ENCODE assay signal across 12 mouse cellular contexts in genomic region chr8:121085561-121085960, GRCm38 (mm10). TPM values are rescaled to one million over a fixed set of nuclear protein-coding genes. Genes with fewer than 3 reads are reported as not detected.
DNase-seq lines count a peak whose midpoint lies in the region; ATAC-seq and TF ChIP-seq lines count a peak whose summit lies in the region.
"Had no signal": no experiment of that assay in that cellular context is flagged by ENCODE, and none has a peak within 500 bp of the region (broad histone marks: within the 10 kb centered on the region; RNA-seq: fewer than 3 reads in every experiment).

No protein-coding gene starts in this region.

- no peak for TF ChIP-seq CTCF in lung, adult 2 months (IDR thresholded peaks at IDR 0.05; ENCODE audit: insufficient read depth, low read length)

- no peaks in the 10 kb centered on the region for H3K4me1 ChIP-seq in lung, adult 2 months (ENCODE audit: control insufficient read depth, insufficient read depth, low read length)
- peaks cover 6% of the 10 kb centered on the region; the same call in 1 of the 2 replicates for H3K4me1 ChIP-seq in embryonic facial prominence, embryonic 14.5 days (ENCODE audit: control insufficient read depth, insufficient read depth, low read length)
- peaks cover 5% of the 10 kb centered on the region for H3K4me1 ChIP-seq in intestine, embryonic 16.5 days (ENCODE audit: control insufficient read depth, insufficient read depth, low read length)
- H3K4me1 ChIP-seq in neural tube, embryonic 15.5 days = peaks cover 31% of the 10 kb centered on the region

- H3K9me3 ChIP-seq in embryonic facial prominence, embryonic 14.5 days (ENCODE audit: control insufficient read depth, low read length) = no peaks in the 10 kb centered on the region
- no peaks in the 10 kb centered on the region for H3K9me3 ChIP-seq in intestine, embryonic 16.5 days (ENCODE audit: control insufficient read depth, low read length)
- H3K9me3 ChIP-seq in neural tube, embryonic 15.5 days (replicated peaks) = no peaks in the 10 kb centered on the region
- H3K9me3 ChIP-seq: limb, embryonic 13.5 days had no signal

- H3K36me3 ChIP-seq in embryonic facial prominence, embryonic 14.5 days (ENCODE audit: control insufficient read depth, insufficient read depth, low read length) = no peaks in the 10 kb centered on the region
- H3K36me3 ChIP-seq in intestine, embryonic 16.5 days (ENCODE audit: control insufficient read depth, insufficient read depth, low read length) = no peaks in the 10 kb centered on the region
- no peaks in the 10 kb centered on the region for H3K36me3 ChIP-seq in neural tube, embryonic 15.5 days
- H3K36me3 ChIP-seq: limb, embryonic 13.5 days had no signal

- peak overlapping the region; percentile 96 for H3K4me3 ChIP-seq in lung, adult 2 months (replicated peaks; ENCODE audit: extremely low read depth, low read depth, low read length)
- H3K4me3 ChIP-seq in embryonic facial prominence, embryonic 14.5 days (ENCODE audit: low read depth, low read length) = peak overlapping the region; percentile 50
- H3K4me3 ChIP-seq in intestine, embryonic 16.5 days (ENCODE audit: low read length) = peak overlapping the region; percentile 62
- H3K4me3 ChIP-seq in neural tube, embryonic 15.5 days (replicated peaks) = no peak overlapping the region

- no peak for ATAC-seq in embryonic facial prominence, embryonic 14.5 days (ENCODE audit: low read depth)
- no peak for ATAC-seq in intestine, embryonic 16.5 days
- no peak for ATAC-seq in neural tube, embryonic 15.5 days (ENCODE audit: low FRiP score)

- peak; percentile 12 for DNase-seq in lung, adult 2 months
- DNase-seq in lung, postnatal 10 days = no peak
- DNase-seq in embryonic facial prominence, embryonic 14.5 days (ENCODE audit: low spot score) = no peak
- DNase-seq in cerebellum, adult 18-20 months = no peak
- DNase-seq in embryo, embryonic 10 days (ENCODE audit: low spot score) = no peak
- DNase-seq: adrenal gland, postnatal 36 days; cerebellum, adult 11-12 months; right cerebral cortex, adult 18-20 months; thymus, postnatal 36 days had no signal

- H3K4me2 ChIP-seq in embryonic facial prominence, embryonic 14.5 days (ENCODE audit: low read depth, low read length) = peak overlapping the region; percentile 95
- H3K4me2 ChIP-seq in intestine, embryonic 16.5 days (ENCODE audit: low read depth, low read length) = peak overlapping the region; percentile 77
- H3K4me2 ChIP-seq in neural tube, embryonic 15.5 days = 0 out of 2 replicates have a peak overlapping the region, but pooled peaks have one; percentile 2

- whole genome bisulfite sequencing in lung, adult 2 months = 43% methylated on average over 3 of the region's 3 CpGs
- WGBS in embryonic facial prominence, embryonic 14.5 days = 63% methylated on average over 3 of the region's 3 CpGs
- 39% methylated on average over 3 of the region's 3 CpGs for WGBS in intestine, embryonic 16.5 days
- 33% methylated on average over 3 of the region's 3 CpGs for WGBS in neural tube, embryonic 15.5 days

- H3K27me3 ChIP-seq in embryonic facial prominence, embryonic 14.5 days (replicated peaks; ENCODE audit: control insufficient read depth, insufficient read depth, low read length) = peaks cover 100% of the 10 kb centered on the region
- H3K27me3 ChIP-seq in intestine, embryonic 16.5 days (replicated peaks; ENCODE audit: control insufficient read depth, insufficient read depth, low read length) = peaks cover 83% of the 10 kb centered on the region
- H3K27me3 ChIP-seq in neural tube, embryonic 15.5 days (replicated peaks) = peaks cover 97% of the 10 kb centered on the region

- H3K27ac ChIP-seq in embryonic facial prominence, embryonic 14.5 days (replicated peaks; ENCODE audit: low read depth, low read length) = no peak overlapping the region
- H3K27ac ChIP-seq in intestine, embryonic 16.5 days (ENCODE audit: low read length) = peak overlapping the region; percentile 90
- H3K27ac ChIP-seq in neural tube, embryonic 15.5 days (replicated peaks) = no peak overlapping the region
- H3K27ac ChIP-seq: limb, embryonic 13.5 days had no signal

- peak overlapping the region; percentile 67 for H3K9ac ChIP-seq in embryonic facial prominence, embryonic 14.5 days (ENCODE audit: low read depth, low read length)
- peak overlapping the region; percentile 89 for H3K9ac ChIP-seq in intestine, embryonic 16.5 days (ENCODE audit: low read depth, low read length)
- H3K9ac ChIP-seq in neural tube, embryonic 15.5 days (replicated peaks) = no peak overlapping the region
- H3K9ac ChIP-seq: limb, embryonic 13.5 days had no signal

- no peak for TF ChIP-seq POLR2A in lung, adult 2 months (IDR thresholded peaks at IDR 0.05; ENCODE audit: borderline replicate concordance, extremely low read depth, low read depth, low read length)

RNA-seq across cellular contexts. Expression of gene Foxf1, which starts 1.4 kb away (rescaled TPM):
- 194 and 406 TPM in 2 replicates for polyA plus RNA-seq in lung, adult 2 months (2012; rRNA removed)
- polyA plus RNA-seq in embryonic facial prominence, embryonic 14.5 days (2014; fragmentation: Nextera tagmentation; extraction: Ambion mirVana) = 7.0 and 7.6 TPM in 2 replicates
- 86.9 and 88.3 TPM in 2 replicates for polyA plus RNA-seq in intestine, embryonic 16.5 days (2015; fragmentation: Nextera tagmentation; extraction: Ambion mirVana)
- 1.6 and 15.7 TPM in 2 replicates for polyA plus RNA-seq in neural tube, embryonic 15.5 days (2015; fragmentation: Nextera tagmentation; extraction: Ambion mirVana)

RNA-seq across cellular contexts. Expression of gene Mthfsd, which starts 22.6 kb away (rescaled TPM):
- 44.7 and 51.6 TPM in 2 replicates for polyA plus RNA-seq in lung, adult 2 months (2012; rRNA removed)
- 46.1 and 56.7 TPM in 2 replicates for polyA plus RNA-seq in embryonic facial prominence, embryonic 14.5 days (2014; fragmentation: Nextera tagmentation; extraction: Ambion mirVana)
- 48.9 TPM in 2 replicates for polyA plus RNA-seq in intestine, embryonic 16.5 days (2015; fragmentation: Nextera tagmentation; extraction: Ambion mirVana)
- 50.6 and 52.5 TPM in 2 replicates for polyA plus RNA-seq in neural tube, embryonic 15.5 days (2015; fragmentation: Nextera tagmentation; extraction: Ambion mirVana)

RNA-seq across cellular contexts. Expression of gene Foxc2, which starts 30.4 kb away (rescaled TPM):
- 1.4 and 1.6 TPM in 2 replicates for polyA plus RNA-seq in lung, adult 2 months (2012; rRNA removed)
- 7.4 and 9.4 TPM in 2 replicates for polyA plus RNA-seq in embryonic facial prominence, embryonic 14.5 days (2014; fragmentation: Nextera tagmentation; extraction: Ambion mirVana)
- 0.20 and 0.22 TPM in 2 replicates for polyA plus RNA-seq in intestine, embryonic 16.5 days (2015; fragmentation: Nextera tagmentation; extraction: Ambion mirVana)
- 3.4 TPM in 2 replicates for polyA plus RNA-seq in neural tube, embryonic 15.5 days (2015; fragmentation: Nextera tagmentation; extraction: Ambion mirVana)

RNA-seq across cellular contexts. Expression of gene Foxl1, which starts 42.2 kb away (rescaled TPM):
- polyA plus RNA-seq in lung, adult 2 months (2012; rRNA removed) = 2.5 and 3.0 TPM in 2 replicates
- 0.32 and 0.96 TPM in 2 replicates for polyA plus RNA-seq in embryonic facial prominence, embryonic 14.5 days (2014; fragmentation: Nextera tagmentation; extraction: Ambion mirVana)
- 5.2 and 5.8 TPM in 2 replicates for polyA plus RNA-seq in intestine, embryonic 16.5 days (2015; fragmentation: Nextera tagmentation; extraction: Ambion mirVana)
- 0.15 and 0.51 TPM in 2 replicates for polyA plus RNA-seq in neural tube, embryonic 15.5 days (2015; fragmentation: Nextera tagmentation; extraction: Ambion mirVana)

Comparison
In these comparisons a context has a peak if more than half of its experiments do, and no peak if none do; other contexts are left out.
1. H3K4me2 ChIP-seq: peak in every context shown above with its lines; median percentile 95 in embryonic facial prominence, embryonic 14.5 days; 77 in intestine, embryonic 16.5 days; 2 in neural tube, embryonic 15.5 days.